Mouse (Mus musculus) bone marrow, adult 2 months (tissue): Measurements from ENCODE around the gene Itga3.

ENCODE experiments used
- CTCF ChIP-seq: fragments of 200-500 bp; IDR thresholded peaks from 2 replicates; pipeline ENCODE4 v1.5.1; 2011; ENCODE audit warnings: low read length, control low read depth; ENCODE audit not compliant: control insufficient read depth, insufficient read depth
- POLR2A ChIP-seq: fragments of 200-500 bp; IDR thresholded peaks from 2 replicates; pipeline ENCODE4 v1.6.1; 2011; ENCODE audit warnings: low read depth, mild to moderate bottlenecking, control low read depth, low read length, borderline replicate concordance; ENCODE audit not compliant: control insufficient read depth

- TF ChIP-seq CTCF (no peak), POLR2A (no peak)
Measured at GRCm38 (mm10) chr11:95010141-95010739, 66.4 kb downstream of the Itga3 start.
